Mouse (Mus musculus) hindbrain, embryonic 12.5 days (tissue): ENCODE measurements around the gene Carm1. TPM values are rescaled to one million over a fixed set of nuclear protein-coding genes. Genes with fewer than 3 reads are reported as not detected.

Source experiments
- ATAC-seq: fragments of 200-750 bp; cut with Nextera tagmentation; 2 replicates; pipeline ENCODE4 v1.8.0; 2017; ENCODE audit warnings: moderate TSS enrichment; ENCODE audit not compliant: low FRiP score
- H3K27ac ChIP-seq: fragments of 300-500 bp; sonication (generic); 2 replicates; pipeline ENCODE4 v1.5.1; 2016; ENCODE audit warnings: mild to moderate bottlenecking
- H3K27me3 ChIP-seq: fragments of 300-500 bp; sonication (generic); 2 replicates; pipeline ENCODE4 v1.6.1; 2016; ENCODE audit warnings: mild to moderate bottlenecking
- H3K36me3 ChIP-seq: fragments of 300-500 bp; sonication (generic); 2 replicates; pipeline ENCODE4 v1.6.1; 2016; ENCODE audit warnings: mild to moderate bottlenecking
- H3K4me1 ChIP-seq: fragments of 300-500 bp; sonication (generic); 2 replicates; pipeline ENCODE4 v1.6.1; 2016
- H3K4me2 ChIP-seq: fragments of 300-500 bp; sonication (generic); replicated peaks from 2 replicates; pipeline ENCODE4 v1.6.1; 2016; ENCODE audit warnings: mild to moderate bottlenecking
- H3K4me3 ChIP-seq: fragments of 300-500 bp; sonication (generic); 2 replicates; pipeline ENCODE4 v1.5.1; 2016; ENCODE audit warnings: mild to moderate bottlenecking
- H3K9ac ChIP-seq: fragments of 300-500 bp; sonication (generic); 2 replicates; pipeline ENCODE4 v1.6.1; 2016; ENCODE audit warnings: mild to moderate bottlenecking, moderate library complexity
- H3K9me3 ChIP-seq: fragments of 300-500 bp; sonication (generic); replicated peaks from 2 replicates; pipeline ENCODE4 v1.6.1; 2016; ENCODE audit warnings: mild to moderate bottlenecking
- WGBS: fragments of 180-500 bp; shearing (Covaris S2); methylation state at CpG from one replicate; pipeline ENCODE4 v1.1.7; 2016; 5-methylcytosine and 5-hydroxymethylcytosine counted together
- polyA plus RNA-seq: library from polyadenylated mRNA; unstranded; fragments of >200 nt; fragmentation: Nextera tagmentation; extraction: Ambion mirVana; gene quantifications from 2 replicates; pipeline ENCODE4 v1.2.1, GENCODE M21; 2016

Gene Carm1
- polyA plus RNA-seq, 1 experiment from 2014 or later = 76.7 TPM

DNA sequence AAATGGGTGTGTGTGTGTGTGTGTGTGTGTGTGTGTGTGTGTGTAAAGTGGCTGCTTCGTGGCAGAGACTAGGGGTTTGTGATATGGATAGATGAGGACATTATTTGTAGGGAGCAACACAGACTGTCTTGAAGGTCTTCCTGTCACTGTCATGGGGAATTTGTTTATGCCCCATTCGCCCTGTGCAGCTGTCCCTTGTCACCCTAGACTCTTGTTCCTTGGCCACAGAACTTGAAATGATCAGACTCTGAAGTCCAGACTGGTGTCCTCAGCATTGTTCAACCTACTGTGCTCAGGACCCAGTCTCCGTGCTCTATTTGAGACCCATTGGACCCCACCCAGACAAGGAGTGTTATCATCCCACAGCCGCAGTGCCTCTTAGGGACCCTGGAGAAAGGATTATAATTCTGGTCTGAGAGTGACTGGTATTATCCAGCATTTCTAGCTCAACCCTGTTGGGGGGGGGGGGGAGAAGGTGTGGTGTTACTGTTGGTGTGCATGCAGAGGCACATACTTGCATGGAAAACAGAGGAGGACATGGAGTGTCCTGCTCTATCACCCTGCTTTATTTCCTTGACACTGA, 18.4 kb downstream of the Carm1 start:
- no peak overlapping the region for H3K27ac ChIP-seq
- no peaks in the 10 kb centered on the region for H3K27me3 ChIP-seq
- H3K4me3 ChIP-seq = no peak overlapping the region
- H3K4me2 ChIP-seq = no peak overlapping the region
- H3K36me3 ChIP-seq = peaks cover 21% of the 10 kb centered on the region
- ATAC-seq = no peak
- WGBS = 89% methylated on average over 4 of the region's 4 CpGs
- no peak overlapping the region for H3K9ac ChIP-seq
- H3K9me3 ChIP-seq = no peaks in the 10 kb centered on the region
- no peaks in the 10 kb centered on the region for H3K4me1 ChIP-seq

DNA sequence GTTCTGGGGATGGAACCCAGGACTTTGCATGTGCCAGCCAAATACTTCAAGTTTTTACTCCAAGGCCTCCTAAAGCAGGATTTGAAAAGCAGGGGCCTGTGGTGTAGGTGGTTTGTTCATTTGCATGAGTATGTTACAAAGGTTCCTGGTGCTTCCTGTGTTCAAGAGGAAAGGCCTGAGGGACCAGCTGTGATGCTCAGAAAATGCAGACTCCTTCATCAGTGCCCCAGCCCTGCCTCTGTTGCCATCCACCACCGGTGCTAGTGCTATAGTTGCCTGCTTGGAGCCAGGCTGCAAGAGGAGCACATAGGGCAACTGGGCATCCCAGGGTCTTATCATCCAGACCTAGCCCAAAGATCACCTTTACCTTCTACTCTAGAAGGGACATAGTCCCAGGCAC, 19.8 kb downstream of the Carm1 start:
- 82% methylated on average over 1 of the region's 1 CpGs for WGBS
- peaks cover 29% of the 10 kb centered on the region for H3K36me3 ChIP-seq

DNA sequence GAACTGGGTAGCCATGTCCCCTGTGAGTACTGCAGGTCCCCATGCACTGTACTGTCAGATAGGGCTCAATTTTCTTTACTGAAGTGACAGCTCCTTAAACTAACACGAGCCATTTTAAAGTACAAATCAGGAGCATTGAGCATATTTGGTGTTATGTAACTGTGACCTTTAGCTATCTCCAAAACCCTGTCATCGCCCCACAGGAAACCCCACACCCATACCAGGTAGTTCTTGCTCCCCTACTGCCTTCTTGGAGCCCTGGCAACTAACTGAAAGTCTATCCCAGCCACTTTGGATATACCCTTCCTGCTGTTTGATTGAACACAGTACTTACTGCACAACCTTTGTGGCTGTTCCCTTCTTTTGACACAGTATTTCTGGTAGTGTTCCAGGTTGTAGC, 20.4 kb downstream of the Carm1 start:
- Histone ChIP-seq H3K4me3 (no peak overlapping the region), H3K36me3 (peaks cover 33% of the 10 kb centered on the region), H3K9ac (no peak overlapping the region), H3K9me3 (no peaks in the 10 kb centered on the region), H3K4me1 (no peaks in the 10 kb centered on the region), H3K27ac (no peak overlapping the region), H3K4me2 (no peak overlapping the region), H3K27me3 (no peaks in the 10 kb centered on the region)
- no peak for ATAC-seq
- 82% methylated on average over 2 of the region's 2 CpGs for WGBS

More for the DNA sequence above, 19.8 kb downstream of the Carm1 start:
- H3K27ac ChIP-seq = no peak overlapping the region
- H3K9ac ChIP-seq = no peak overlapping the region; the same call in 1 of the 2 replicates
- no peak for ATAC-seq
- H3K4me2 ChIP-seq = no peak overlapping the region
- no peaks in the 10 kb centered on the region for H3K27me3 ChIP-seq
- H3K4me3 ChIP-seq = no peak overlapping the region
- no peaks in the 10 kb centered on the region for H3K9me3 ChIP-seq
- H3K4me1 ChIP-seq = no peaks in the 10 kb centered on the region

DNA sequence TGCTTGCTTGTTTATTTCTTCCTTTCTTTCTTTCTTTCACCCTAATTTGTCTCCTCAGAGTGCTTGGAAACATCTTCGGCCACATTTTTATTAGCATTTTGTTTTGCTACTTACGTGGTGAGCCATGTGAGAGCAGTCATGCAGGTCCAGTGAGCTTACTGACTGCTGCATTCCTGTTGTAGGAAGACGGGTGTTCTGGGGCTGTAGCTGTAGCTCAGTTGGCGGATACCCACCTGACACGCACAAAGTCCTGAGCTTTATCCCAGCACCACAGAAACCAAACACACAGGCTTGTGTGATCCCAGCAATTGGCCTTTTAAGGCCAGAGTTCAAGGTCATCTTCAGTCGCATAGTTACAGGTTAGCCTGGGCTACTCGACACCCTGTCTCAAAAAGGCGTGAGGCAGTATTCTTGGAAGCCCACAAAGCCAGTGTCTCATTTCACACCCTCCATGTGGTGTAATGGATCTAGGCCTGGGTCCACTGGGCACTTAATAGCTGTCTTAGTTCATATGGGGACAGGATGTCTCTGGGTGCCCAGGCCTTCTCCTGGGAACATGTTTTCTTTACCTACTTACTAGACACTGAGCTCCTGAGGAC, 22.1 kb downstream of the Carm1 start:
- H3K36me3 ChIP-seq = peaks cover 47% of the 10 kb centered on the region
- 94% methylated on average over 8 of the region's 8 CpGs for WGBS

DNA sequence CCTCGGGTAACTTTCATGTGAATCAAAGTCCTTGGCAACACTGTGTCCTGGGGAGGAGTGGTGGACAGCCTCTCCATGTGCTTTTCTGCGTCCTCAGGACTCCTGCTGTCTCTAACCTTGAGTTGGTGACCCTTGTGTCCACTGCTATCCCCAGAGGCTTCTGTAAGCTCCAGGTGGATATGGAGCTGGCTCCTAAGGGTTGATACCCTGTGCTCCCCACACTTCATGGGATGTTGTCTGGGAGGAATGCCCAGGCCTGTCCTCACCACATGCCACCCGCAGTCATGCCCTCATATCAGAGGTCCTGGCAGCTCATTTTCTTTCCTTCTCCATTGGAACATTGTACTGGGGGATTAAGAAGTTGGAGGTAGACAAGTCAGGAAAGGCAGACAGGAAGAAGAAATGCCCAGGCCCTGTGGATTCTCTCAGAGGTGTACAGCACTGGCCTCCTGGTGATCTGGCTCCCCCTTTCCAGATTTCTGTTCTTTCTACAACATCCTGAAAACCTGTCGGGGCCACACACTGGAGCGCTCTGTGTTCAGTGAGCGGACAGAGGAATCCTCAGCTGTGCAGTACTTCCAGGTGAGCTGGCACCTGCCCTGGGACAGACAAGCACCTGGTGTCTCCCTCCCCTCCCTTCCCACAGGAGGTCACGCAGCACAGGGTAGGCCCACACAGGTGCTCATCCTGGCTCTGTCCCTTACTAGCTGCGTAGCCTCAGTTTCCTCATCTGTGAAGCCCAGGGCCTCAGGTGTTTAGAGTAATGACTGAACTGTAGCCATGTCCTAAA, 27.5 kb downstream of the Carm1 start:
- Histone ChIP-seq H3K4me2 (no peak overlapping the region), H3K4me3 (no peak overlapping the region), H3K9me3 (no peaks in the 10 kb centered on the region), H3K27me3 (no peaks in the 10 kb centered on the region), H3K36me3 (peaks cover 88% of the 10 kb centered on the region), H3K27ac (no peak overlapping the region), H3K4me1 (no peaks in the 10 kb centered on the region; the same call in 1 of the 2 replicates), H3K9ac (no peak overlapping the region)
- ATAC-seq = peak; percentile 40; the same call in 1 of the 2 replicates
- WGBS = 94% methylated on average over 8 of the region's 8 CpGs

More for the DNA sequence above, 22.1 kb downstream of the Carm1 start:
- Histone ChIP-seq H3K9ac (no peak overlapping the region), H3K4me1 (no peaks in the 10 kb centered on the region), H3K27ac (no peak overlapping the region), H3K9me3 (no peaks in the 10 kb centered on the region), H3K4me2 (no peak overlapping the region), H3K27me3 (no peaks in the 10 kb centered on the region), H3K4me3 (no peak overlapping the region)
- no peak for ATAC-seq

DNA sequence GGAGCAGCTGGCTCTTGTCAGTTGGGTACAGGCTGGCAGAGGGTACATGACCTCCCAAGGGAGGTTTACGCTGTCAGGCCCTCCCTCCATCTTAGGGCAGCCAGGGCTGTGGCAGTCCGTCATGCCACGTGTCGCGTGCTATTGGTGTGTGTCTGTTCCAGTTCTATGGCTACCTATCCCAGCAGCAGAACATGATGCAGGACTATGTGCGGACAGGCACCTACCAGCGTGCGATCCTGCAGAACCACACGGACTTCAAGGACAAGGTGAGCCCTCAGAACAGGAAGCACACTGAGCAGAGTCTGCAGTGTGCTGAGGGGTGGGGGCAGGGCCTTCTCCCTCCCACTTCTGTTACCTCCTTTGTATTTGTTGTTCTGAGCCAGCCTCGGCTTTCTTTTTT, 28.6 kb downstream of the Carm1 start:
- no peak overlapping the region for H3K4me3 ChIP-seq
- no peaks in the 10 kb centered on the region for H3K9me3 ChIP-seq
- no peak overlapping the region for H3K9ac ChIP-seq
- H3K27ac ChIP-seq = no peak overlapping the region
- 92% methylated on average over 10 of the region's 10 CpGs for WGBS
- H3K36me3 ChIP-seq = peaks cover 88% of the 10 kb centered on the region
- no peak overlapping the region for H3K4me2 ChIP-seq
- H3K4me1 ChIP-seq = no peaks in the 10 kb centered on the region; the same call in 1 of the 2 replicates
- no peaks in the 10 kb centered on the region for H3K27me3 ChIP-seq
- ATAC-seq = peak; percentile 29; the same call in 1 of the 2 replicates

DNA sequence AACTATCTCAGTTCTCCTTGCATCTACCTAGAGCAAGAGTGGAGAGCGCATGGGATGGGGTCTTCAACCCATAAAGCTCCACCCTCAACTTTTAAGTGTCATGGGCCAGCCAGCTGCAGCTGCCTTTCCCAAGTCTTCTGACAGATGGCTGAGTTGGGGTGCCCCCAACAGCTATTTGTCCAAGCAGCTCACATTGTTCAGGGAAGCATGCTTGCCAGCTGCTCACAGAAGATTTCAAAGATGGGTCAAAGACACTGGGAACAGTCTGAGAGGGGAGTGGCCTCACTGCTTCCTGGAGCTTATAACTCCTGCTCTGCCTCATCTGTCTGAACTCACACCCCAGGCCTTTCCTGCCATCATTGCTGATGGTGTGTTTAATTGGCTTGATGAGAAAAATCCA, 29.6 kb downstream of the Carm1 start:
- Histone ChIP-seq H3K4me3 (no peak overlapping the region), H3K4me1 (no peaks in the 10 kb centered on the region; the same call in 1 of the 2 replicates), H3K4me2 (no peak overlapping the region), H3K9ac (no peak overlapping the region), H3K27me3 (no peaks in the 10 kb centered on the region), H3K27ac (no peak overlapping the region), H3K36me3 (peaks cover 89% of the 10 kb centered on the region), H3K9me3 (no peaks in the 10 kb centered on the region)
- WGBS = 84% methylated on average over 1 of the region's 1 CpGs
- ATAC-seq = no peak

DNA sequence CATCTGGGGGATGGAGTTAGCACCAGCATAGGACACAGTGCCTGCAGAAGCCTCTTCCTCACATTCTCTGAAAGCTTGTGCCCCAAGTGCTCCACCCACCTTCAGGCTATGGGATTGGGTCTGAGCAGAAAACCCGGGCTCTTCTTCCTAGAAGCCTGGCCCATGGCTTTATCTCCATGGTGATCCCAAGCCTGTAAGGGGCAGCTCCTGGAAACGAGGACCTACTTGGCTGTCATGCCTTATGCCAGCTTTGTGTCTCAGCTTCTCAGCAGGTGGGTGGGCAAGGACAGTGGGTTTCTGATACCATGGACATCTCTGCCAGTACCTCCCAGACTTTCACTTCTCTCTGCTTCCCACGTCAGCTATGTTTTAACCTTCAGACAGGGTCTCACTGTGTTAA, 31.5 kb downstream of the Carm1 start:
- Histone ChIP-seq H3K4me1 (no peaks in the 10 kb centered on the region; the same call in 1 of the 2 replicates), H3K36me3 (peaks cover 88% of the 10 kb centered on the region), H3K27me3 (no peaks in the 10 kb centered on the region), H3K27ac (no peak overlapping the region), H3K9me3 (no peaks in the 10 kb centered on the region), H3K4me2 (no peak overlapping the region), H3K9ac (no peak overlapping the region), H3K4me3 (no peak overlapping the region)
- 75% methylated on average over 3 of the region's 3 CpGs for WGBS
- no peak for ATAC-seq

DNA sequence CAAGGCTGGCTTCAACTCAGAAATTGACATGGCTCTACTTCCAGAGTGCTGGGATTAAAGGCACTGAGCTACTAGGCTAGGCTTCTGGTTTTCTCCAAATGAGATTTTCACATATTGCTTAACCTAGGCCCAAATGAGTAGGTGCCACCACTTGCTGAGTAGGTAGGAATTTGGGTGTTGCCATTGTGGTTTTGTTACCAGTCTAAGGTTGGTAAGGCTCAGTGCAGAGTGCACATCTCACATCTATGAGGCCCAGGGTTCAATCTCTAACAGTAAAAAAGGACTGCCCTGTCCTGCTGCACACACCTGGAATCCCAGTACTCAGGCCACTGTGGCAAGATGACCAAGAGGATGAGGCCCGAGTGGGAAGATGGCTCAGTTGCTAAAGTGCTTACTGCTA, 38.7 kb downstream of the Carm1 start:
- H3K27me3 ChIP-seq = no peaks in the 10 kb centered on the region
- WGBS = 86% methylated on average over 1 of the region's 1 CpGs
- H3K4me1 ChIP-seq = no peaks in the 10 kb centered on the region
- ATAC-seq = no peak
- peaks cover 95% of the 10 kb centered on the region for H3K36me3 ChIP-seq
- no peak overlapping the region for H3K9ac ChIP-seq
- no peaks in the 10 kb centered on the region for H3K9me3 ChIP-seq
- H3K4me2 ChIP-seq = no peak overlapping the region
- no peak overlapping the region for H3K4me3 ChIP-seq
- no peak overlapping the region for H3K27ac ChIP-seq

DNA sequence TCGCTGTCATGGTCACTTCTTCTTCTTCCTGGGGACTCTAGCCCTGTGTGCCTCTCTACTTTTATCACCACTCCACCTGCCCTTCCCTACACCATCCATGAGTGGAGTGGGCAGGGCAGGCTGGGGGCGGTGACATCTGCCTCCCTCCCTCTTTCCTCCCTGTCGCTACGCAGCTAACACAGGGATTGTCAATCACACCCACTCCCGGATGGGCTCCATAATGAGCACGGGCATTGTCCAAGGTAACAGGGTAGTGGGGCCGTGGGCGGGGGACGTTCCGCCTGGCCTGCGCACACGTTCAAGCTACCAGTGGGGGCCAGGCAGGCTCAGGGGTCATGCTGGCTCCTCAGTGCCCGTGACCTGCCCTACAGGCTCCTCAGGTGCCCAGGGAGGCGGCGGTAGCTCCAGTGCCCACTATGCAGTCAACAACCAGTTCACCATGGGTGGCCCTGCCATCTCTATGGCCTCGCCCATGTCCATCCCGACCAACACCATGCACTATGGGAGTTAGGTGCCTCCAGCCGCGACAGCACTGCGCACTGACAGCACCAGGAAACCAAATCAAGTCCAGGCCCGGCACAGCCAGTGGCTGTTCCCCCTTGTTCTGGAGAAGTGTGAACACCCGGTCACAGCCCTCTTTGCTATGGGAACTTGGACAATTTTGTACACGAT, 41.1 kb downstream of the Carm1 start:
- Histone ChIP-seq H3K36me3 (peaks cover 74% of the 10 kb centered on the region), H3K4me2 (no peak overlapping the region), H3K27me3 (no peaks in the 10 kb centered on the region), H3K9me3 (no peaks in the 10 kb centered on the region), H3K4me3 (no peak overlapping the region), H3K9ac (no peak overlapping the region), H3K4me1 (peaks cover 8% of the 10 kb centered on the region), H3K27ac (no peak overlapping the region)
- 85% methylated on average over 23 of the region's 23 CpGs for WGBS
- no peak for ATAC-seq

DNA sequence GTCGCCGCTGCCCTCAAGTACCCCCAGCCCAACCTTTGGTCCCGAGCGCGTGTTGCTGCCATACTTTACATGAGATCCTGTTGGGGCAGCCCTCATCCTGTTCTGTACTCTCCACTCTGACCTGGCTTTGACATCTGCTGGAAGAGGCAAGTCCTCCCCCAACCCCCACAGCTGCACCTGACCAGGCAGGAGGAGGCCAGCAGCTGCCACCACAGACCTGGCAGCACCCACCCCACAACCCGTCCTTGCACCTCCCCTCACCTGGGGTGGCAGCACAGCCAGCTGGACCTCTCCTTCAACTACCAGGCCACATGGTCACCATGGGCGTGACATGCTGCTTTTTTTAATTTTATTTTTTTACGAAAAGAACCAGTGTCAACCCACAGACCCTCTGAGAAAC, 41.7 kb downstream of the Carm1 start:
- no peak for ATAC-seq
- H3K36me3 ChIP-seq = peaks cover 69% of the 10 kb centered on the region
- H3K9ac ChIP-seq = no peak overlapping the region

DNA sequence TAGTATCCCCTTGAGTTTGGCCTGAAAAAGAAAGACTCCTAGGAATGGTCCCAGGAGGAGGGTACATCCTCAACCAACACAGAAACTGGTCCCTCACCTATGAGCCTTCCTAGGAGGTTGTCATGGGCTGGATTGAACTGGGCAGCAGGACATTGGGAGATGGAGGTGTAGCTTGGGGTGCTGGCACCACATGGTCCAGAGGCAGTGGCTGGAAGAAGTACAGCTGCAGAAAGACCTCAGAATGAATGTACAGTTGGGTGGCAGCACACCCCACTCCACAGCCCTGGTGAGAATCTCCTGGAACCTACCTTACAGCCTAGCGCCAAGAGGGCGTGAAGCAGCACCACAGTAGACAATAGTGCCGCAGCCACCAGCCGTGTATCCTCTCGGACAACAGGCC, 42.8 kb downstream of the Carm1 start:
- no peak for ATAC-seq
- Histone ChIP-seq H3K4me2 (no peak overlapping the region), H3K9ac (no peak overlapping the region), H3K27me3 (no peaks in the 10 kb centered on the region), H3K9me3 (no peaks in the 10 kb centered on the region), H3K4me3 (no peak overlapping the region), H3K36me3 (peaks cover 60% of the 10 kb centered on the region), H3K27ac (no peak overlapping the region), H3K4me1 (peaks cover 22% of the 10 kb centered on the region)
- 94% methylated on average over 5 of the region's 5 CpGs for WGBS

More for the DNA sequence above, 41.7 kb downstream of the Carm1 start:
- Histone ChIP-seq H3K9me3 (no peaks in the 10 kb centered on the region), H3K27ac (no peak overlapping the region), H3K4me2 (no peak overlapping the region), H3K27me3 (no peaks in the 10 kb centered on the region), H3K4me3 (no peak overlapping the region), H3K4me1 (peaks cover 10% of the 10 kb centered on the region)
- 95% methylated on average over 8 of the region's 8 CpGs for WGBS
